Mouse (Mus musculus) liver, postnatal 0 days (tissue): ENCODE measurements around the gene Pold1.

Source experiments
- CTCF ChIP-seq: sonication (generic); IDR thresholded peaks from 2 replicates; pipeline ENCODE4 v1.5.1; 2016; ENCODE audit warnings: antibody characterized with exemption, low read depth
- EP300 ChIP-seq: IDR thresholded peaks from 2 replicates; pipeline ENCODE4 v1.6.1; 2016; ENCODE audit warnings: antibody characterized with exemption, low read depth, mild to moderate bottlenecking

DNA sequence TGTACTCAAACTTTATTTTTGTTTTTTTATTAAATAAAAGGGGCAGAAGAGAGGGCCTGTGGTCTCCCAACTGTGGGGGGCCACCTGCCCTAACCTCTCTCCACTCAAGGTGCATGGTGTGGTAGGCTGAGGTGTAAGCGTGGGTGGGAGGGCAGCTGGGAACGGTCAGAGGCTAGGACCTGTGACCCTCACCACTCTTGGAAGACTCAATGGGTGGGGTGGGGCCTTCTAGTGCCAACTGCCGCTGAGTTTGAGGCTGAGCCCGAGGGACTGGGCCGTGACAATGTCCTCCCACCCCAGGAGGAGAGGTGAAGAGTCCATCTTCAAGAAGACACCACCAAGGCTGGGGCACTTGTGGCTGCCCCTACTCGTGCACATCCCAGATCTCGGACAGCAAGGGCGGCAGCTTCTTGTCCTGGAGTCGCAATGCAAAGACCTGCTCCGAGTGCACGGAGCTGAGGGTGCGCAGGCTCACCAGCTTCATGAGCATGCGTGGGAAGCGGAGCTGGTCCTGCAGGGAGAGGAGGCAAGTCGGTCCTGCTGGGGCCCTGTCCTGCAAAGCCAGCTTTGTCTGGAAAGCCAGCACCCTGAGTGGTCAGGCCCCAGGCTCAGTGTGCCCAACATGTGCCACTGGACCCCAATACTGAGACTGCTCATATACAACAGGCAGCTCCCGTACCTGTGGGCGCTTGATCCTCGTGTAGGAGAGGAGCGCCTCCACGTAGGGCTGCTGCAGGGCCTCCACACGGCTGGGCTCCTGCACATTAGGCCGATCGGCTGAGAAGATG lies 1.2 kb upstream of the Pold1 start:
- TF ChIP-seq CTCF (no peak), EP300 (no peak)
